Mouse (Mus musculus) hindbrain, embryonic 11.5 days (tissue): Measurements from ENCODE around the gene Coasy. TPM values are rescaled to one million over a fixed set of nuclear protein-coding genes. Genes with fewer than 3 reads are reported as not detected.

Experiments
- ATAC-seq: fragments of 200-750 bp; cut with Nextera tagmentation; 2 replicates; pipeline ENCODE4 v1.8.0; 2017; ENCODE audit warnings: mild to moderate bottlenecking, moderate TSS enrichment, moderate library complexity; ENCODE audit not compliant: low FRiP score
- DNase-seq: peaks from one replicate; pipeline ENCODE4 v3.0.0-alpha.2; 2015; ENCODE audit warnings: low spot score
- H3K27ac ChIP-seq: fragments of 300-500 bp; sonication (generic); 2 replicates; pipeline ENCODE4 v1.5.1; 2014; ENCODE audit warnings: mild to moderate bottlenecking, low read depth, low read length
- H3K27me3 ChIP-seq: fragments of 300-500 bp; sonication (generic); 2 replicates; pipeline ENCODE4 v1.6.1; 2014; ENCODE audit warnings: mild to moderate bottlenecking, low read length, moderate library complexity, mixed read lengths; ENCODE audit not compliant: control insufficient read depth, insufficient read depth
- H3K36me3 ChIP-seq: fragments of 300-500 bp; sonication (generic); 2 replicates; pipeline ENCODE4 v1.6.1; 2014; ENCODE audit warnings: mild to moderate bottlenecking, low read length, moderate library complexity, mixed read lengths; ENCODE audit not compliant: control insufficient read depth, insufficient read depth
- H3K4me1 ChIP-seq: fragments of 300-500 bp; sonication (generic); replicated peaks from 2 replicates; pipeline ENCODE4 v1.6.1; 2014; ENCODE audit warnings: low read length, mixed read lengths; ENCODE audit not compliant: control insufficient read depth, insufficient read depth
- H3K4me2 ChIP-seq: fragments of 300-500 bp; sonication (generic); replicated peaks from 2 replicates; pipeline ENCODE4 v1.6.1; 2014; ENCODE audit warnings: mild to moderate bottlenecking, low read depth, low read length
- H3K4me3 ChIP-seq: fragments of 300-500 bp; sonication (generic); 2 replicates; pipeline ENCODE4 v1.5.1; 2014; ENCODE audit warnings: low read depth, low read length
- H3K9ac ChIP-seq: fragments of 300-500 bp; sonication (generic); 2 replicates; pipeline ENCODE4 v1.6.1; 2014; ENCODE audit warnings: low read depth, low read length
- H3K9me3 ChIP-seq: fragments of 300-500 bp; sonication (generic); 2 replicates; pipeline ENCODE4 v1.6.1; 2016; ENCODE audit warnings: low read length; ENCODE audit not compliant: control insufficient read depth
- WGBS: fragments of 180-500 bp; shearing (Covaris S2); extraction: QIAGEN DNeasy Blood & Tissue Kit; methylation state at CpG from one replicate; pipeline ENCODE4 v1.1.7; 2014; 5-methylcytosine and 5-hydroxymethylcytosine counted together
- polyA plus RNA-seq: library from polyadenylated mRNA; unstranded; fragments of >200 nt; fragmentation: Nextera tagmentation; extraction: Ambion mirVana; gene quantifications from 2 replicates; pipeline ENCODE4 v1.2.1, GENCODE M21; 2014

The Coasy gene
- polyA plus RNA-seq = 50.9 and 51.6 TPM in 2 replicates

DNA sequence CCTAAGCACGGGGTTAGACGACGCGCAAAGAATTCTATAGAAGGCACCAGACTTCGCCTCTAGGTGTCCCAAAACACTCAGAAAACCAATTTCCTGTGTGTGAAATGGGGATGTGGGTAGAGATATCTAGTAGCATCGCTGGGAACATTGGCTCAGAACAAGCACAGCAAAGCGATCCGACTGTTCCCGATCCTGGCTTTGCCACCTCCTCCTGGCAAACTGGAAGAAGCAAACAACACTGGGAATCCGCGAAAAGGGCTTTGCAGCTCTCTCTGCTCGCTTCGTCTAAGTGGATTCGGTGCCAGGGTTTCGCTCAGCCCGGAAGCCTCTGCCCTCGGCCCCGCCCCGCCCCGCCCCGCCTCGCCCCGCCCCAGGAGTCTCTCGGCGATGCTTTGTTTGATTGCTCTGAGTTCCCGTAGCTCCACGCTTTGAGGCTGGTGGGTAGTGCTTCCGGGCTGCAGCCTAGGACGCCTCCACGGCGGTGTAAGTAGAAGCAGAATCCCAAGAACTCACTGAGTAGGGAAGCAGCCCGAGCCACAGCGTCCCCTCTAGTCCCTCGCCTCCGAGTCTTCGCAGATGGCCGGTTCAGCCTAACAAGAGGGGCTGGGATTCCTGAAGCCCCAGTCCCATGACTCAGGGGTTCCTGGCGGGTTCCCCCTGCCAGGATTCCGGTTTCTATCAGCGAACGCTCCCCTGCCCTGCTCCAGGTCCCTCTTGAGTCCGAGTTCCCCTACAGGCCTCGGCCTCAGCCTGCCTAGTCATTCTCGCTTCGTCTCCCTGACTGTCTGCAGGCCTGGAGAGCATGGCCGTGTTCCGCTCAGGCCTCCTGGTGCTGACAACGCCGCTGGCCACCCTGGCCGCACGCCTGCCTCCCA lies at the start of gene Coasy:
Gene Coasy, plus strand, starts transcription at position 358 of the 875 bp plus-strand sequence.
- H3K4me2 ChIP-seq = peak within 1 kb of the TSS; percentile 86
- H3K9ac ChIP-seq = peak within 1 kb of the TSS; percentile 96
- DNase-seq = peak; percentile 88
- peaks cover 39% of the 10 kb centered on the region for H3K27me3 ChIP-seq
- peak; percentile 88 for ATAC-seq
- peak within 1 kb of the TSS; percentile 88 for H3K4me3 ChIP-seq
- no peaks in the 10 kb centered on the region for H3K36me3 ChIP-seq
- no peaks in the 10 kb centered on the region for H3K9me3 ChIP-seq
- under 1% methylated on average over 51 of the region's 51 CpGs for WGBS
- H3K27ac ChIP-seq = peak within 1 kb of the TSS; percentile 87
- peaks cover 10% of the 10 kb centered on the region for H3K4me1 ChIP-seq

GRCm38 (mm10) chr11:101033856-101034500 lies 48.4 kb upstream of the Coasy start:
- H3K9me3 ChIP-seq = no peaks in the 10 kb centered on the region
- H3K27me3 ChIP-seq = no peaks in the 10 kb centered on the region
- DNase-seq (no peak), ATAC-seq (no peak)
- H3K36me3 ChIP-seq = peaks cover 7% of the 10 kb centered on the region; the same call in 1 of the 2 replicates
- no peak overlapping the region for H3K9ac ChIP-seq
- H3K4me1 ChIP-seq = no peaks in the 10 kb centered on the region
- no peak overlapping the region for H3K4me2 ChIP-seq
- WGBS = 94% methylated on average over 17 of the region's 17 CpGs
- no peak overlapping the region for H3K4me3 ChIP-seq
- H3K27ac ChIP-seq = no peak overlapping the region

GRCm38 (mm10) chr11:101034614-101035327 lies 47.6 kb upstream of the Coasy start:
- ATAC-seq = no peak
- Histone ChIP-seq H3K4me2 (no peak overlapping the region), H3K27me3 (no peaks in the 10 kb centered on the region), H3K36me3 (peaks cover 7% of the 10 kb centered on the region; the same call in 1 of the 2 replicates), H3K9ac (no peak overlapping the region), H3K9me3 (no peaks in the 10 kb centered on the region), H3K4me1 (no peaks in the 10 kb centered on the region), H3K27ac (no peak overlapping the region), H3K4me3 (no peak overlapping the region)
- WGBS = 92% methylated on average over 8 of the region's 8 CpGs
- DNase-seq = no peak

DNA sequence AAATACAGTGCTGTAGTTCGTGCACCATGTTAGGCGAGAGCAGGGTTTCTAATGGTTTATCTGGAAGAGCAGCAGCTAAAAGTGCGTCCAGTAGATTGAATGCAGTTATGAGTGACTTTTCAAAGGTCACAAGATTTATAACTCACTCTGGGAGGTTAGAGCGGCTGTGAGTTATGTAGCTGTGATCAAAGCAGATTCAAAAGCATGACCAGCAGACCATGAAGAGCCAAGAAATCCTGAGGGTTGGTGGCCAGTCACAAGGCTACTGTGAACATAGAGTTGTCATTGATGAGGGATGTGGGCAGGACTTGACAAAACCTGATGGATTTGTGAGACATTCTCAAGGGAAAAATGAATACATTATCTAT lies 47.1 kb upstream of the Coasy start:
- no peak overlapping the region for H3K9ac ChIP-seq
- H3K4me1 ChIP-seq = no peaks in the 10 kb centered on the region
- 89% methylated on average over 4 of the region's 4 CpGs for WGBS
- H3K36me3 ChIP-seq = peaks cover 7% of the 10 kb centered on the region; the same call in 1 of the 2 replicates
- H3K4me2 ChIP-seq = no peak overlapping the region
- H3K9me3 ChIP-seq = no peaks in the 10 kb centered on the region
- H3K27ac ChIP-seq = no peak overlapping the region
- H3K4me3 ChIP-seq = no peak overlapping the region
- H3K27me3 ChIP-seq = no peaks in the 10 kb centered on the region
- no peak for ATAC-seq
- DNase-seq = no peak

GRCm38 (mm10) chr11:101037795-101038194 lies 44.6 kb upstream of the Coasy start:
- ATAC-seq (no peak), DNase-seq (no peak)
- Histone ChIP-seq H3K27ac (no peak overlapping the region), H3K9me3 (no peaks in the 10 kb centered on the region), H3K4me1 (no peaks in the 10 kb centered on the region), H3K36me3 (peaks cover 7% of the 10 kb centered on the region; the same call in 1 of the 2 replicates), H3K4me2 (no peak overlapping the region), H3K27me3 (no peaks in the 10 kb centered on the region), H3K9ac (no peak overlapping the region), H3K4me3 (no peak overlapping the region)
- WGBS = 89% methylated on average over 10 of the region's 10 CpGs

GRCm38 (mm10) chr11:101045826-101046225 lies 36.5 kb upstream of the Coasy start:
- Histone ChIP-seq H3K36me3 (0 out of 2 replicates have a peak, but pooled peaks cover 3% of the 10 kb centered on the region), H3K27ac (no peak overlapping the region), H3K4me1 (no peaks in the 10 kb centered on the region), H3K4me2 (no peak overlapping the region), H3K27me3 (no peaks in the 10 kb centered on the region), H3K9ac (no peak overlapping the region), H3K4me3 (no peak overlapping the region), H3K9me3 (no peaks in the 10 kb centered on the region)
- ATAC-seq (no peak), DNase-seq (no peak)
- WGBS = 86% methylated on average over 4 of the region's 4 CpGs

- Histone ChIP-seq H3K27me3 (no peaks in the 10 kb centered on the region), H3K4me2 (no peak overlapping the region), H3K9me3 (no peaks in the 10 kb centered on the region), H3K36me3 (0 out of 2 replicates have a peak, but pooled peaks cover 3% of the 10 kb centered on the region), H3K4me1 (no peaks in the 10 kb centered on the region), H3K4me3 (no peak overlapping the region), H3K27ac (no peak overlapping the region), H3K9ac (no peak overlapping the region)
- WGBS = 68% methylated on average over 9 of the region's 9 CpGs
- DNase-seq (no peak), ATAC-seq (no peak)
These were observed 35.9 kb upstream of the Coasy start for GRCm38 (mm10) chr11:101046440-101046839.

DNA sequence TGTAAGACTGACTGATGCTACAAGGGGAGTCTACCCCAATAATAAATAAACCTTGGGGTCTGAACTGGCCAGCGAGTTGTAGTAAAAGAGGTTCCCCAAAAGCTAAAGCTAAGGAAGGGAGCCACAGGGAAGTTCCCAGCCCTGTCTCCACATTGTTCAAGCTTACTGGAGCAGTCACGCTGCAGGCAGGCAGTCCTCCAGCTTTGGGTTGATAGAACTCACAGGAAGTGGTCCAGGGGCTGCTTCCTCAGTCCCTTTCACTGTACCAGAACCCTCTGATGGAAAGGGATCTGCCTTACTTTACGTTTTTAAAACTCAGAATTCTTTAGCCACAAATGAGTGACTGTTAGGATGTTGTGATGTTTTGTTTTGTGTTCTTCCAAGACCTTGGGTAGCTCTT lies 34.9 kb upstream of the Coasy start:
- Histone ChIP-seq H3K27ac (no peak overlapping the region), H3K4me2 (no peak overlapping the region), H3K4me3 (no peak overlapping the region), H3K36me3 (0 out of 2 replicates have a peak, but pooled peaks cover 3% of the 10 kb centered on the region), H3K9ac (no peak overlapping the region), H3K4me1 (no peaks in the 10 kb centered on the region), H3K9me3 (no peaks in the 10 kb centered on the region), H3K27me3 (no peaks in the 10 kb centered on the region)
- 82% methylated on average over 3 of the region's 3 CpGs for WGBS
- ATAC-seq (no peak), DNase-seq (no peak)
